Mouse (Mus musculus) thymus, adult 2 months (tissue): ENCODE measurements around the gene Nepro.

Source experiments
- CTCF ChIP-seq: fragments of 200-500 bp; IDR thresholded peaks from 2 replicates; pipeline ENCODE4 v1.5.1; 2012; ENCODE audit warnings: mild to moderate bottlenecking, control low read depth, low read length, moderate library complexity, borderline replicate concordance; ENCODE audit not compliant: control insufficient read depth, poor library complexity, insufficient read depth; ENCODE audit errors: extremely low read depth
- POLR2A ChIP-seq: fragments of 200-500 bp; IDR thresholded peaks from 2 replicates; pipeline ENCODE4 v1.6.1; 2012; ENCODE audit warnings: mild to moderate bottlenecking, low read length, control low read depth, moderate library complexity; ENCODE audit not compliant: control insufficient read depth, poor library complexity, insufficient read depth; ENCODE audit errors: extremely low read depth

GRCm38 (mm10) chr16:44695214-44695858 lies 28.8 kb upstream of the Nepro start:
- no peak for TF ChIP-seq POLR2A
- no peak for TF ChIP-seq CTCF
